Mouse (Mus musculus) cerebellum, adult 11-12 months (tissue): ENCODE measurements at regions not wholly inside any gene's neighbourhood (a gene's known extent, or its start where the extent isn't known, plus 50 kb on each side); places are given as distances from the start of the nearest gene placed in this dataset.
A peak's percentile ranks its signal among the peaks of the same experiment; 100 is the strongest.

ENCODE experiments used
- DNase-seq: peaks from one replicate; pipeline ENCODE4 v3.0.0; 2022

DNA sequence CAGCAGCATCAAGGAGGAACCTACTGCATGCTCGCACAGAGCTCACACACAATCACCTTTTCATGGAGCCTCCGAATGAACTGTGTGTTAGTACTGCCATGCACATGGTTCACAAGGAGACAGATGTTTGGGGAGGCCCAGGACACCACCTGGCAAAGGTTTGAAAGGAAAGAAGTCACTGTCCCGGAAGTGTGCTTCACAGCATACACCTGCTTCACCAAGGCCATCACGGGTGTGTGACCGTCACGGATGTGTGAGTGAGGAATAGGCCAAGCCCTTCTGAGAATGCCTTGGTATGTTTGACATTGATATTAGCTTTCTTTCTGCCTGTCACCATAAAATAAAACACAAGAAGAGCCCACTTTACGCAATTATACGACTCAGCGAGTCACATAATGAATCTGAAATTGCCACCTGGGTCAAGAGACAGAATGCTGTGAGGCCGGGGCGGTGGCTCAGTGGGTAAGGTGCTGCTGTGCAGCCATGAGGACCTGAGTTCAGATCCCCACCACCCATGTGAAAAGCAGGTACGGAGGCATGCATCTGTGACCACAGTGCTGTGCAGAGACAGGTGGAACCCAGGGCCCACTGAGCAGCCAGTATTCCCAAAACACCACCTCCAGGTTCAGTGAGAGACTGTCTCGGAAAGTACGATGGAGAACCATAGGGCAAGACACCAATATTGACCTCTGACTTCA is 162.3 kb upstream of the Sh3bp4 start:
- no peak for DNase-seq

GRCm38 (mm10) chr1:88908683-88909082 is 161.5 kb upstream of the Sh3bp4 start:
- no peak for DNase-seq

DNA sequence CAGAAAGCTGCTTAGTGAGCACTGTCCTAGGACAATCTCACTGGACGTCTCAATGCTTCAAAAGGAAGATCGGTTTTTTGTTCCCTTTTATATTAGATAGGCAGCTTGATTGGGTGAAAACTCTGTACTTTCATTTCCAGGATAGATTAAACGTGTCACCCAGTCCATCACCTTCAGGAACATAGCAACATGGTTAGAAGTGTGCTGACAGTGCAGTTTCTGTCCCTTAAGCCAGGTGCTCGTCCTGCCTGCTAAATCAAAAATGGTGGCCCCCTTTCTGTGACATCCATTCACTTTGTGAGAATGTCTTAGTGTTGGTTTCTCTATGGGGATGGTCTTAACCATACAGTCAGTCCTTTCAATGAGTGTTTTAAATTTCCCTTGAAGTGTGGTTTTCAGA is 160.9 kb upstream of the Sh3bp4 start:
- no peak for DNase-seq

DNA sequence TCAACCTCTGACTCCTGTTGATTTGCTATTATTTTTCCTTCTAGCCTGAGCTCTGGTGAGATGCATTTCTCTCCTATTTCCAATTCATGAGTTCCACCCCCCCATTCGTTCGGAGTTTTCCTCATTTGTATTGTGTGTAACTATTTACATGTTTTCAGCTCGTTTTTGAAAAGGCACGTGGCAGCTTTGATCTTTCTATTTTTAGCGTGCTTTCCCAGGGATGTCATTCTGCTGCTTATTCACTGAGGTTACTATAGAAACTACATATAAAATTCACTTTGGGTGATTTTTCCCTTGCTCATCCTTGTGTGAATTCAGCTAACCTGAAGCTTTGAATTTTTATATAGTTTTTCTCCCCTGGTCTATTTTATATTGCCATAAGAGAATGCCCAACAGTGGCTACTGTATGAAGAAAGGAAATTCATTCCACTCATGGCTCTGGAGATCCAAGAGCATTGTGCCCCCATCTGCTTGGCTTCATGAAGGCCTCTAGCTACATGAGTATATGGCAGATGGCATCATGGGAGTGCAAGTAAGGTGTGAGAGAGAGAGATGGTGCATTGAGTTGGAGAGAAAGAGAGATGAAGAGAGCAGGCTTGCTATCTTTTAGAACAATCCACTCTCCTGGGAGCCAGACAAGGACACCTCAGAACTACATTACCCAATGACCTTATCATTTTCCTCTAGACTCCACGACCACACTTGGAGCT is 160.2 kb upstream of the Sh3bp4 start:
- DNase-seq = no peak

GRCm38 (mm10) chr1:88911724-88912123 is 158.5 kb upstream of the Sh3bp4 start:
- DNase-seq = no peak

- no peak for DNase-seq
These were observed 153.6 kb upstream of the Sh3bp4 start for GRCm38 (mm10) chr1:88916531-88917050.

DNA sequence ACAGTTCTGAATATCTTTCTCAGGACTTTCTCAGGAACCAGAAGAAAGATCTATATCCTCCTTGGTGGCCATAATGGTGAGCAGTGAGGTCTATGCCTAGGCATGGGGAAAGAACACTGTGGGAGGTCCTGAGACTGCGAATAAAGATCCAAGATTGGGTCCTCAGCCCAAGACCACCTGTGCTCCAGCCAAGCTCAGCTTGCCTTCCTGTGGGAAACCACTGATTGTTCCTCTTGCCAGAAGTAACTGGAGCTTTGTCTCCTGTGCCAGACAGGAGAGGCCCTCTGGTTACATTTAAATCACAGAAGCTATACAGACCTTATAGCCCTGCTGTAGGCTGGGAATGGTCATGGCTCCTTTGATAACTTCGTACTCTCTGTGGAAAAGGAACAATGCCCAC is 148.8 kb upstream of the Sh3bp4 start:
- no peak for DNase-seq

DNA sequence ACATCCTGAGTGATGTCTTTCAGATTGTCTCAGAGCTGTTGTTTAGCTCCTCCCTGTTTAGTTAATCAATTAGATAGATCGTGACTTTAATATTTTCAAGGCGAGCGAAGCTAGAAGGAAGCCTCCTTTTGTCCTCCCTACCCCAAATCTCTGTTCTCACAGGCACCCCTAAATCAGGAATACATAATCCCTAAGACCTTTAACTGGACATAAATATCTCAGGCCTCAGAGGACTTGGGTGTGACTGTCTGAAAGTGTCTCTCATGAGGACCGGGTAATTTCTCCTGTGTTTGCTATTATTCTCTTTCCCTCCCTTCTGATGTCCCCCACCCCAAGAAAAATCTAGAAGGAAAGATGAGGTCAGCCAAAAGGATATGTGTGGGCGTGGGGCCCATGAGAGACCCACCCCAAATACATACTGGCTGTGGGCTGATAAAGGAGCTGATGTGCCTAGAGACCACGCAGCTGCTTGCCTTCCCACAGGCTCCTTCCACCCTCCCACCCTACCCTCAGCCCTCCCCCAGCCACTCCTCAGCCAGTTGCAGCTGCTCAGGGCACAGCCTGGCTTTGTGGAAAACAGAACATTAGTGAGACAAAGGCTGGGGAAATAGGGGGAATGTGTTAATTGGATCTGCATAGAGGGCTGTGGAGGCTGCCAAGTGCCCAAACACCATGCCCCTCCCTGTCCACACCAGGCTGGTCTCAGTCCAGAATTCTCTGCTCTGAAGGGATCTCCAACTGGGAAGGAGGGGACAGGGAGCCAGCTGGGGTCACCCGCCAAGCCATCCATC is 146.2 kb upstream of the Sh3bp4 start:
- no peak for DNase-seq

DNA sequence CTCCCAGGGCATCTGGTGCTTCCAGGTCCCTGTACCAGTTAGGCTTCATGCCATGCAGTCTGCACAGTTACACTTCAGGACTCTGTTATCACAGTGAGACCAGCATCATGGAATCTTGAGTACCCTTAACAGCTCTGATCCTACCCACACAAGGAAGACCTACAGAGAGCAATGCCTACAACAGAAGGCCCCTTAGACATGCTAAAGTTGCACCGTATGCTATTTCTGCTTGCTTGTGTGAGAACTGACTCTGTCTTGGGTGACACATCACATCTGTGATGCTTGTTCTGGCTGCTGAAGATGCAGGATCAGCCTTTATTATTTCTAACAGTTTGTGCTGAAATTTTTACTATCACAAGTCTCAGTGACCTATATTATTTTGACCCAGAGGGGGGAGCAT is 135.0 kb upstream of the Sh3bp4 start:
- no peak for DNase-seq

DNA sequence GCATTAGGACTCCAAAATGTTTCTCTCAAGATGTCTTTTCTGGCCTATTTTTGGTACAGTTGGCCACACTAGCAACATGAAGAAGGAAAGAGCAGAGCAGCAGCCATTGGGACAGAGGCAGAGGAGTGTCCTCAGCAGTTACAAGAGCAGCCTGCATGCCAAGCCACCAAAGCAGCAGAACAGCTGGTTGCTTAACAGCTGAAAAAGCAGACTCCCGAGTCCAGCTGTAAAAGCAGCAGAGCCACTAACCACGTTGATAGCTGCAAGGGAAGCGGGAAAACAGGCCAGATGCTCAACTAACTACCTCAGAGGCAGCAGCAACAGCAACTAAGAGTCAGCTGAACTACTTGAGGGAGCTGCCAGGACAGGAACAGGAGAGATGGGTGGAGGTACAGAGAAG is 134.4 kb upstream of the Sh3bp4 start:
- no peak for DNase-seq

- DNase-seq = no peak
These were observed 132.9 kb upstream of the Sh3bp4 start for GRCm38 (mm10) chr1:88937327-88937726.

GRCm38 (mm10) chr1:88938458-88938857 is 131.8 kb upstream of the Sh3bp4 start:
- DNase-seq = no peak

GRCm38 (mm10) chr1:88943039-88943438 is 127.2 kb upstream of the Sh3bp4 start:
- no peak for DNase-seq

DNA sequence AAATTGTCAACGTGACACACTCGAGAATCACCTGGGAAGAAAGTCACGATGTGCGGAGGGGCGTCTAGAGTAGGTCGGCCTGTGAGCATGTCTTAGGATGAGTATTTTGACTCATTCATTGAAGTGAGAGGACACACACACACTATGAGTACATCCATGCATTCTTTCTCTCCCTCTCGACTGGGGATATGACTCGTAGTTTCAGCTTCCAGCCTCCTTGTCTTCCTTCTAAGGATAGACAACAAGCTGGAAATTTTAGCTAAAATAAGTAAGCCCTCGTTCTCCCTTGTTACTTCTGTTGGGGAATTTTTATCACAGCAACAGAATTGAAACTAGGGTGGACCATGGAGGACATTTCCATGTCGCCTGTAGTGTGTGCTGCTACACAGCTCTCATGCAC is 124.3 kb upstream of the Sh3bp4 start:
- DNase-seq = no peak

DNA sequence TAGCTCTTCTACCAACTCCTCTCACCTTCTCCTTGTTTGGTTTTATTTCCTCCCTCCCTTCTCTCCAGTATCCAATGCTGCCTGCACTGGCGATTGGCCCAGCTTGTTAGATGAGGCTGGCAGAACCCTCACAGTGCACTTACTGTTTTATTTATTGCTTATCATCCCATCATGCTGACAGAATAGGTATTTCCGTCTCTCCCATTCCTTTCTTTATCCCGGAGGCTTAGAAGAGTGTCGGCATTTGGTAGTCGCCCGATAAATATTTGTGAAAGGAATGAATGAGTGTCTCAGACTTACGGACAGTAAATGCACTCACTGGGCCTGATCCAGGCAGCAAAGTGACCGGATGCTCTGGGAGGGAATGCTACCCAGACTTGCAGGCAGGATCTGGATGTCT is 123.8 kb upstream of the Sh3bp4 start:
- no peak for DNase-seq

- DNase-seq = no peak
These were observed 120.3 kb upstream of the Sh3bp4 start for GRCm38 (mm10) chr1:88949911-88950310.

- peak; percentile 69 for DNase-seq
These were observed 116.7 kb upstream of the Sh3bp4 start for GRCm38 (mm10) chr1:88953516-88953915.

DNA sequence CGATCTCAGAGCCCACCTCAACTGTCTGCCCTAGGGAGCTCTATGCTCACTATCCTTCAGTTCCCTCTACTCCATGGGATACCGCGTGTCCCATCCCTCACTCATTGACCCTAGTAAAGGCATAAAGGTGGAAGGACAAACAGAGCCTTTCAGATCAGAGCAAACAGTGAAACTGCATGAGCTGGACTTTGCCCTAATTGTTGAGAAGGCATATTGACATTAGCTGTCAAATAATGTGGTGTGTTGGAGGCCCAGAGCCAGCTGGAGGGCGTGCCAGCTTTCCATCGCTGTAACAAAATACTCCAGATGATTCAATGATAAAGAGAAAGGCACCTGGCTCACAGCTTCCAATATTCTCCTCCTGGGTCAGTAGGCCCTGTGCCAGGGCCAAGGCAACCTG is 115.4 kb upstream of the Sh3bp4 start:
- no peak for DNase-seq

DNA sequence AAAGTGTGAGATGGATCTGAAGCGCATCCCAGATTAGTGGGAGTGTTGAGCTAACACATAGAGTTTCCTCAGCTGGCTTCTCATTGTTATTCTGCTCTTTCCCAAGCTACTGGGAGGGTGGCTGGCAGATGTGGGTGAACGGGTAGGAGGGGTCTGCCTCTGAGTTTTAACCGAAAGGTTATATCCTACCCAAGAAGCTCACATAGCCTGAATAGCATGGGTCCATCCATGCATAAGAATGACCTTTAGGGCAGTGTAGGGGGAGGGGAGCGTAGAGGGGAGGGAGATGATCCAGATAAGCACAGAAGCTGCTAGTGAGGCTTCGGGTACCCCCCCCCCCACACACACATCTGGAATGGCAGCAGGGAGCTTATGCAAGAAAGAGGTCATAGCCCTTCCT is 113.2 kb upstream of the Sh3bp4 start:
- no peak for DNase-seq

- DNase-seq = no peak
These were observed 110.5 kb upstream of the Sh3bp4 start for GRCm38 (mm10) chr1:88959715-88960114.

DNA sequence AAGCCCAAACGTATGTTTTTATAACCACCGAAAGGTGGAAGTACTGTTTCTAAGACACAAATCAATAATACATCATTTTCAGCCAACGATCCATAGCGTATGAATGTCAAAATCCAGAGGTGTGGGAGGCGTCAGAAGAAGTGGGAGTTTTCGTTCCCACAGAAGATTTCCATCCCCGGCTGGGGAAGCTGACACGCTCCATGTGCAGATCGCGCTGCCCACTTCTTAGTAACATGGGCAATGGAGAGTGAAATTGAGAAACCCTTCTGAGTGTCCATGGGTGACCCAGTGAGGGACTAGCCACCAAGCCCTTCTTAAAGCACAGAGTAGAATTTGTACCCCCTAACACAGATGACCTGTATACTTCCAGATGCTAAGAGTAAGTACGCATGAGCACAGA is 110.1 kb upstream of the Sh3bp4 start:
- no peak for DNase-seq

GRCm38 (mm10) chr1:88964045-88964747 is 106.0 kb upstream of the Sh3bp4 start:
- no peak for DNase-seq

DNA sequence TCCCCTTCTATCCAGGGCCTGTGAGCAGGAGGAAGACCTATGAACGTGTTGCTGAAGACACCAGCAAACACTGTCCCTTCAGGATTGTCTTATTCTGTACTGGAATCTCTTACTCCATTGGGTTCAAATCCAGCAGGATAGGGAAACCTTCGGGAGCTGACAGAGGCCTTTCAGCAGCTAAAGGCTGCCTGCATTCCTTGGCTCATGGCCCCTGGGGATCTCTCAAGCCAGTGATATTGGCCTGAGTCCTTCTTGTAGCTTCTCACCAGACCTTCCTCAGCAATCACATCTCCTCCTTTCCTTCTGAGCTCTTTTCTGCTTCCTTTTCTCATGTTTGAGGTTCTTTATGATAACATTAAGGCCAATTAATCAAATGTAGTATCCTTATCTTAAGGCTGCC is 103.8 kb upstream of the Sh3bp4 start:
- DNase-seq = no peak
